Mouse (Mus musculus) cerebellum, adult 9-11 months (tissue): Measurements from ENCODE around the gene Ttc7b.
A peak's percentile ranks its signal among the peaks of the same experiment; 100 is the strongest.

Source experiments
- DNase-seq: peaks from one replicate; pipeline ENCODE4 v3.0.0; 2022

The Ttc7b gene

GRCm38 (mm10) chr12:100520794-100521186 is at the start of gene Ttc7b:
Gene Ttc7b, minus strand, starts transcription at chr12:100520826.
- DNase-seq = peak; percentile 77

DNA sequence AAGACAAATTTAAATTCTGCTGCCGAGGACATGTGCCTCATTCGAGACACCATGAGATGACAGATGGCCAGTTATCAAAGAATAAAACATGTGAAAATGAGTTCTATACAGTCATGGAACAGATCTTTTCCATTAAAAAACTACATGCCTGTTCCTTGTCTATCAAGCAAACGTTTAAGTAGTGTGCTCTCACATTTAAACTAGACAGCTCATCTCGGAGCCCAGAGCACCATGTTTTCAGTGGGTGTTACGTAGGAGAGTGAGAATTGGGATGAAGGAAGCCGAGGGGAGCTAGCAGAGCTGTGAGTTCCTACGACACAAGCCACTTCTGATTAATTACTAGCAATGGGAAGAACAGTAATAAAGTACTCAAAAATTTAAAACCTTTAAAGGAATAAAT is 48.2 kb upstream of the Ttc7b start:
- DNase-seq = no peak

DNA sequence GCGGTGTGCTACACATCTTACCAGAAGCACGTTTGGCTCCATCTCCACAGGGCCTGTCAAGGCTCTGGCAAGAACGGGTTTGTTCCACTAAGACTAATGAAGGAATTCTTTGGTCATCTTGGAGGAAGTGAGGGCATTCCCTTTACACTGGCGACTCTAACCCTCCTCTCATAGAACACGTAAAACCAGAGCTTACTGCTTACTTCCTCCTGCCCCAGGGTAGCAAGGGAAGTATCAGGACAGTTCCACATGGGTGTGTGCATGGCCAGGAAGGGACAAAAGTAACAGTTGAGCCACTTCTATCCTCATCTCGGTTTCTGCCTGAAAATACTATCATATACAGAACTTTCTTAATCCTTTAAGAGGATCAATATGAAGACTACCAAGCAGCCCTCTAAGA is 47.5 kb upstream of the Ttc7b start:
- DNase-seq = no peak

DNA sequence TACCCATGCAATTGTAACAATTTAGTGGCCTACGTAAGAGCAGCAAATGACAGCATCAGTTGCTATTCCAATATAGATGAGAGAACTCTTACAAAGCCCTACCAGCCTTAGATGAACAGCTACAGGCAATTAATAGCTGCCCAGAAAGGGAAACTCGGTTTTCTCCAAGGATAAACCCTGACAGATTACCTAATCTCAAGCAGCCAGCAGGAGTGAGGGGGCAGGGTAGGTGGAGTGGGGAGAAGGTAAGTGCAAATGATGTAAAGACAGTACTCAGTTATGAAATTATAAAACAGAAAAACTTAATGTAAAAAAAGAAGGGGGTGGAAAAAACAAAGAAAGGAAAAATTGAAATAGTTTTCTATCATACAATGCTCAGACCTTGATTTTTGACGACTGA is 47.0 kb upstream of the Ttc7b start:
- no peak for DNase-seq

DNA sequence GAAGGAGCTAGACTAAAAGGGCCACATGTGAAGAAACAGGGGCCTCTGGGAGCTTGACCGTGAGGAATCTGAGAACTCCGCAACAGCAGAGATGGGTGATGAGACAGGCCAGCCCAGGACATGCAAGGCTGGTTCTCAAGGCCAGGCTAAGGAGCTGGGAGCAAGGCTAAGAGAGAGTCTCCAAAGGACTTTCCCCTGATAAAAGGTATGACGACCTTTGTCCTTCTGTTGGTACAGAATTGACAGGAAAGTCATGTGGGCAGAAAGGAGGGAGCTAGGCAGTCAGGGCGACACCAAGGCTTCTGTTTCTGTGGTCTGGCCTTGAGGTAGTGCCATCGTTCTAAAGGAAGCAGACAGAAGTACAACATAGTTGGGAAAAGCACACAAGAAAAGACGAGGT is 33.0 kb upstream of the Ttc7b start:
- DNase-seq = no peak

GRCm38 (mm10) chr12:100551972-100552371 is 31.3 kb upstream of the Ttc7b start:
- DNase-seq = no peak

DNA sequence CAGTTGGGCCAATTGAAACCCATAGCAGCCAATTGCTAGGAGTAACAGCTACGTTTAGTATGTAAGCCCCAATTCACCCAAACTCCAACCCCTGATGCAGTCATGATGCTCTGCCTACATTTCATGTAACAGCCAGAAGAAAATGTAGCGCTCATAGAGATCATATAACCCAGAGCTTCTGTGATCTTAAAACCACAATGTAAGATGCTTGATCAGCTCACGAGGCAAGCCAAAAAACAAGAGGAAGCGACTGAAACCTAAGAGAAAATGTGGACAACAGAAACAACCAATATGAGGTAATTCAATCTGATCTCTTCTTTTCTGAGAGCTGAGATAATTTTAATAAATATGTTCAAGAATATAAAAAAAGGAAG is 23.6 kb upstream of the Ttc7b start:
- DNase-seq = no peak

DNA sequence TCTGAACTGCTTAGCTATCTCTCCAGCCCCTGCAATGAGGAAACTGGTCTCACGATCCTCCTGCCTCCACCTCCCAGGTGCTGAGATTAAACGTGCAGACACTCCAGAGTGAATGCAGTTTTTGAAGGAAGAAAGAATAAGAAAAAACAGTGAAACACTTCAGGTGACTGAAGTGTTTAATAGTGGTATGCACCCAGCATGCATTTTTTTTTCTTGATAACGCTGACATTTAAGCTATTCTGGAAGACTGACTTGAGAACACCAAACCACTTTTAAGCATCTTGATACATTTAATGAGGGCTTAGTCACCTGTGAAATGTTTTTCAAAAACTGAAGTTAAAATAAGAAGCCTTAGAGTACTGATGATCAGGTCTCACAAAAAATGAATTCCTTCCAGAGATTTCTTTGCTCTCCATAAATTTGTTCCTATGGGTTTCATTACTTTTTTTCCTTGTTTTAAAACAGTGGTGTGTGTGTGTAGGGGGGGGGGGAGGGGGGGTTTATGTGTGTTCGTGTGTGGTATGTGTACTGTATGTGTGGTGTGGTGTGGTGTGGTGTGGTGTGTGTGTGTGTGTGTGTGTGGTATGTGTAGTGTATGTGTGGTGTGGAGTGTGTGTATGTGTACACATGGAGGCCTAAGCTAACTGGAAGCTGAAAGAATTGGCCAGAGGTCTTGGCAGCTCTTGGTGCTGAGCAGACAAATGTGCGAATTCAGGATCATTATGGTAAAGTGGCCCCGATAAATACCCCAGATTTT is 23.0 kb upstream of the Ttc7b start:
- no peak for DNase-seq

GRCm38 (mm10) chr12:100542494-100542893 is 21.9 kb upstream of the Ttc7b start:
- no peak for DNase-seq

DNA sequence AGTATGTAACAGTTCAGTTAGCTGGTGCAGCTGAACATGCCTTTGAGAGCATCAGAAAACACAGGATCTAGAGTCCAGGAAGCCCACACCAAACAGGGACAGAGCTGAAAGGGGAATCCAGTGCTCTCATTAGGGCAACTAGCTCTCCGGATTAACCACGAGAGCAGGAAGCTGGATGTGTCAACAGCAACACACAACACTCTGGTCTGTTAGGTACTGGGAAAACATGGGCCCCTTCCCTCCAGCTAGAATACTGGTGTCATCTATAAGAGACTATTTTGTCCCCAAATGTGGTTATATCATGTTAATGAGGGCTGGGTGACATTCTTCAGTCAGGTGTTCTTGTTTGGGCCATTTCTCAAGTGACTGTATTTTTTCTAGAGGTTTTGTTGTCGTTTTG is 21.4 kb upstream of the Ttc7b start:
- DNase-seq = no peak

GRCm38 (mm10) chr12:100539158-100539714 is 18.6 kb upstream of the Ttc7b start:
- no peak for DNase-seq

DNA sequence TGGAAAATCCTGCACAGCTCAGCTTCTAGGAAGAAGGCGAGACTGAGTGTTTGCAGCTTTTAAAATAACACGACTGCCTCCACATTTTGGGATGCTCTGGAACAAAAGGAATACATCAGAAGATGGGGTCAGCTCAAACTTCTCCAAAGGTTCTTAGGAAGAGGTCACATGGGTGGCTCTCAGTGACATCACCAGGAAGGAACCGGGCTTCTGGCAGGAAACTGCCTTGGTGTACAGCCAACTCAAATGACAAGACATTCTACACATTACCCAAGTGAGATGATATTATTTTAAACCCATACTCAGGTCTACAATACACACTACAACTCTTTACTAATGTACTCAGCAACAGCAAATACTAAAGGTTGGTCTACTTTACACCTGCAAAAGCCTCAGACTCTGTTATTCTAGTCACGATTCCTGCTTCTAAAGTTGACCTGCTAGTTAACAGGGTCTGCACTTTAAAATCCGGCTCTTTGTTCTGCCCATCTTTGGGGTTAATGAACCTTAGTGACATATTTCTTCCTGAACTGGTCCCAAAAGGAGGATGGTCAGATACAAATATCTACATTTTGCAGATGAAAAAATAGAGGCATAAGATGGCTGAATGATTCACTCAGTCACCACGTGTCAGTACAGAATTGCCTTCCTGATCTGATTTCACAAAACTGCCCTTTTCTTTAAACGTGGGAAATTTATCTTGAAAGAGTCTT is 18.0 kb upstream of the Ttc7b start:
- DNase-seq = no peak

- DNase-seq = no peak
These were observed 16.5 kb upstream of the Ttc7b start for GRCm38 (mm10) chr12:100537091-100537490.

DNA sequence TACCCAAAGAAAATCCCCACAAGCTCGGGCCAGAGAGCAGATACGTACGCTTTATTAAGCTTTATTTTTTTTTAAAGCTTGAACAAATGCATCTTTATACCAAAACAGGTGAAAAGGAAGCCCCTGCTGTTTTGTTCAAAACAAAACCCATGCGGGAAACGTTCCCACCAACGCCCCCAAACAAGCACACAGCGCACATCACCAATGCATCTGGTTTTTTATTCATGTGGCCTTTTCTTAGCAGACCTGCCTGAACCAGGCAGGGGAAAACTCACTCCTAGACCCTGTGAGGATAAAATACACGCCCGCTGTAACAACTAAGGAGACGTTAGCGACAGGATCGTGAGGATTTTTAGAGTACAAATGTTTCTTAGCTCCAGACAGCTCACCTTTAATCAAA is 14.4 kb upstream of the Ttc7b start:
- DNase-seq = no peak

DNA sequence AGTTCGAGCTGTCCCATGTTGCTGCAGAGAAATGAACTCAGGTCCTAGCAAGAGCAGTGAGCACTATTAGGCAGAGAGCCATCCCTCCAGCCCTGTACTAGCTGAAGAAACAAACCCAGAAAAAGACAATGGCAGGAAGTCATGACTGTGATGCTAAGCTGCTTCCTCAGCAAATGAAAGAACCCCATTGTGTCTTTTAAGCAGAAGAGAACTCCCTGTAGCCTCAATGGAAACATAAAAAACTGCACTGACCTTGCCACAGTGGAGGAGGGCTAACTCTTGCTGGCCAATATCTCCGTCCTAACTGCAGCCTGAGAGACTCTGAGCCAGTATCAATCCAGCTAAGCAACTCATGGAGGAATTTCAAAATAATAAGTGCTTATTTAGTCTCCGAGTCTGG is 13.4 kb upstream of the Ttc7b start:
- DNase-seq = no peak

GRCm38 (mm10) chr12:100533209-100533608 is 12.6 kb upstream of the Ttc7b start:
- no peak for DNase-seq

DNA sequence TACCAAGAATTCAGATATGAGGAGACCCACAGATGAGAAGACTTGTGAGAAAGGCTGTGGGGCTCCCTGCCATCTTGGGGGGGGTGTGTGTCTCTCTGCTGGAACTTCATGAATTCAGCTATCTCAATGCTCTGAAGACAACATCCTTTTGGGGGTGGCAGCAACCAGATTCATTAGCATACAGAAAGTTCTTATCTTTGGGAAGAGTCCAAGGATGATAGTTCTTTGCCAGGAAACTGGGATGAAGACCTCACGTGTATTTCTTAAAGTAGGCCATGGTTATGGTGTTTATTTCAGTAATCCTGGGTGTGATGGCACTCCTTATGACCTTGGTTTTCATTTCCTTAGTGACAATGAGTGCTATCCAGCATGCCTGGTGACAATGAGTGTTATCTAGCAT is 11.1 kb upstream of the Ttc7b start:
- no peak for DNase-seq

DNA sequence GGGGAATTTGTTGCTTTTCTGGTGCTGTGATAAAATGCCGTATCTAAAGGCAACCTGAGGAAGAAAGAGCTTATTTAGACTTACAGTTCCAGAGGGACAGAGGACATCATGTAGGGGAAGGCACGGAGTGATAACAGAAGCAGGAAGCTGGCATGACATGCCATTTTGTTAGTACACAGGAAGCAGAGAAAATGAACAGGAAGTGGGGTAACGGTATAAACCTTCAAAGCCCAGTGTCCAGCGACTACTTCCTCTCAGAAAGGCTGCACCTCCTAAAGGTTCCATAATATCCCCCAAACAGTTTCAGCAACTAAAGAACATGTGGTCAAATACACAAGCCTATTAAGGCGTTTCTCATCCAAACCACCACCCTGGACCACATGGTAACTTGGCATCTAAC is 10.2 kb upstream of the Ttc7b start:
- DNase-seq = no peak

DNA sequence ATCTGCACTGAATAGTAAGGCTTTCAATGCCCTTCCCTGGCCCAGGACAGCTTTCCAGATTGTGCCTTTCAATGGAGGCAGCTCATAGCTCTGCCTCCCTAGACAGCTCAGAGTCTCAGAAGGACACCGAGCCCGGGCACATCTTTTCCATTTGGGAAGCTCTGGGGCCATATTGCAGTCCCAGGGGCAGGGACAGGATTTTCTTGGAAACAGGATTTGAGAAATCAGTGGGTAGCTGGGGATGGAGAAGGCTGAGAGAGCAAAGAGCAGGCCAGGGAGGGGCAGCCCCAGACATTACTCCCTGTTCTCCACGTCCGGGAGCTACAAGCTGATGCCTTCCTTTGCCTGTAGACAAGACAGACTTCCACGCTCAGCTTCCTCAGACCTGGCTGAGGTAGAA is 9.0 kb upstream of the Ttc7b start:
- no peak for DNase-seq

DNA sequence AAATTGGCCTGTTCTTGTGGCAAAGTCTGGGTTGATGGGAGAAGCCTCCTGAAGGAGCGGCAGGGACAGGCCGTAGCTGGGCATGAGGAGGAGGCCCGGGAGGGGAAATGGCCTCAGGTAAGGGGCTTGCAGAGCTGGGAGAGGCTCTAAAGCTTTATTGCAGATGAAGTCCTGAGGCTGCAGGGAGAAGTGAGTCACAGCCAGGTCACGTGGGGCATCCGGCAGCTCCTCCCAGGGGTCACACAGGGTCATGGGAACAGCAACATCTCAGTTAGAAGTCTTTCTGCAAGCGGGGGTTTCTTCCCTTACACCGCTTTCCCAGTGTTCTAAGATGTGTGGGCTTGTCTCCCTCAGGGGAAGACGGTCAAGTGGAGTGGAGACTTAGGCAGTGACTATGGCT is 8.5 kb upstream of the Ttc7b start:
- no peak for DNase-seq

DNA sequence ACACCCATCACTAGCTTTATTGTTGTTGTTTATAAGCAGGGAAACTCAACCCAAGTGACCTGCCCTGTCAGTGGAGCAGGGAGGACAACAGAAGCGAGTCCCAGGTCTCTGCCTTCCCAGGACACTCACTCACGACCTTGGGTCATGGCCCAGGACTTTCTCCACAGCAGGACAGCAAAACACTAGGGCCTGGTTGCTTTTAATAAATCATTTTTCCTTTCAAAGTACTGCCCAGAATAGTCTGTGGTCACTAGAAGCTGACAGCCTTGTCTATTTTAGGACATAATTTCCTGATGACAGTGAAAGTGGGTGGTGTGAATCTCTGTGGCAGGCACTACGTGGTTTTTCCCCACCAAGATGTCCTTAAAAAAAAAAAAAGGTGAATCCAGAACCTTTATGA is 7.6 kb upstream of the Ttc7b start:
- DNase-seq = no peak

DNA sequence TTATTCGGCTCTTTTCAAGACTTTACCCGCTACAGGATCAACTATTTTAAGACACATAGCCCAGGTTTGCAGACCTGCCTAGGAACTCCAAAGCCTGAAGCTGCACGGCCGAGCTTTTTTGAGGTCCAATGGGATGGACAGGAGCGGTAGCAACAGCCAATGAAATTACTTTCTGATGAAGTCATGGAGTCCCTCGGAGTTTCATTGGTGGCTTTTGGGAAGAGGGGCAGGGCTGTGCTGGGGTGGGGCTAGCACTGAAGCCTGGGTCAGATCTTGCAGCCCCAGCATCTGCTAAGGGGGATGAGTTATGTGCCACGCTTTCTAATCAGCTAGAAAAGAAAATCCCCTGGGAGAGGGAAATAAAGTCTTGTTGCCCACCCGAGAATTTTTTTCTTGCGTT is 7.1 kb upstream of the Ttc7b start:
- DNase-seq = peak; percentile 92

GRCm38 (mm10) chr12:100527241-100527640 is 6.6 kb upstream of the Ttc7b start:
- peak; percentile 61 for DNase-seq

DNA sequence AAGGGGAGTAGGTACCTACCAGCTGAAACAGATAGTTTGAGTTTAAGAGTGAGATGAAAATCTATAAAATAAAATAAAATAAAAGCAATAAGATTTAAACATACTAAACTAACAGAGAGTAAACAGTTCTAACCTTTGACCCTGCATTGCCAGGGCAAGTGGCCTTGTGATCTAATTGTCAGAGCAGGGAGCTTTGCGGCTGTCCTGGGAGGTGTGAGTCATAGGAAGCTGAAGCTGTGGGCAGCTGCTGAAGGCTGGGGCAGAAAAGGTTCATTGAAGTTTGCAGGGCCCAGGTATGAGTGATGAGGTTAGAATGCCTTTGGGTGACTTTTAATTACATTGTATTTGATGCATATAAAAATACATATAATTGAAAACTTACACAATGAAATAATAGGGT is 5.3 kb upstream of the Ttc7b start:
- DNase-seq = no peak
